Comparison of ENCODE assay signal across 30 mouse cellular contexts in genomic region chr10:120291912-120292311, GRCm38 (mm10).
"Had no signal": no experiment of that assay in that cellular context is flagged by ENCODE, and none has a peak within 500 bp of the region (broad histone marks: within the 10 kb centered on the region; RNA-seq: fewer than 3 reads in every experiment).

No protein-coding gene starts in this region.

- H3K27me3 ChIP-seq: limb, embryonic 12.5 days; limb, embryonic 13.5 days; limb, embryonic 15.5 days; liver, embryonic 12.5 days; liver, embryonic 13.5 days; liver, embryonic 15.5 days; lung, embryonic 15.5 days; megakaryocyte, embryonic 14.5 days; midbrain, embryonic 12.5 days; midbrain, embryonic 13.5 days; midbrain, embryonic 15.5 days; neural tube, embryonic 12.5 days had no signal

- H3K27ac ChIP-seq: left cerebral cortex, adult 2 months; limb, embryonic 10.5 days; limb, embryonic 12.5 days; limb, embryonic 13.5 days; limb, embryonic 15.5 days; liver, embryonic 12.5 days; liver, embryonic 13.5 days; liver, embryonic 14.5 days; liver, embryonic 15.5 days; lung, embryonic 15.5 days; macrophage; midbrain, embryonic 10.5 days; midbrain, embryonic 12.5 days; midbrain, embryonic 13.5 days; midbrain, embryonic 15.5 days; neural tube, embryonic 12.5 days had no signal

- H3K4me1 ChIP-seq: limb, embryonic 15.5 days; liver, embryonic 12.5 days; liver, embryonic 13.5 days; liver, embryonic 15.5 days; midbrain, embryonic 12.5 days had no signal

- ATAC-seq: liver, embryonic 12.5 days; liver, postnatal 0 days; lung, postnatal 0 days; midbrain, embryonic 13.5 days; midbrain, embryonic 15.5 days; midbrain, embryonic 16.5 days had no signal

- H3K36me3 ChIP-seq: limb, embryonic 10.5 days; limb, embryonic 12.5 days; limb, embryonic 13.5 days; limb, embryonic 15.5 days; liver, embryonic 12.5 days; liver, embryonic 13.5 days; liver, embryonic 15.5 days; lung, embryonic 15.5 days; midbrain, embryonic 10.5 days; midbrain, embryonic 12.5 days; midbrain, embryonic 13.5 days; midbrain, embryonic 15.5 days; neural tube, embryonic 12.5 days had no signal

- H3K9me3 ChIP-seq: limb, embryonic 10.5 days; limb, embryonic 12.5 days; limb, embryonic 13.5 days; limb, embryonic 15.5 days; liver, embryonic 12.5 days; liver, embryonic 13.5 days; liver, embryonic 15.5 days; lung, embryonic 15.5 days; megakaryocyte, embryonic 14.5 days; midbrain, embryonic 10.5 days; midbrain, embryonic 12.5 days; midbrain, embryonic 13.5 days; midbrain, embryonic 15.5 days; neural tube, embryonic 12.5 days had no signal

- H3K4me3 ChIP-seq: left cerebral cortex, adult 2 months; limb, embryonic 10.5 days; limb, embryonic 12.5 days; limb, embryonic 13.5 days; limb, embryonic 15.5 days; liver, embryonic 12.5 days; liver, embryonic 13.5 days; liver, embryonic 15.5 days; lung, embryonic 15.5 days; megakaryocyte, embryonic 14.5 days; midbrain, embryonic 10.5 days; midbrain, embryonic 12.5 days; midbrain, embryonic 13.5 days; midbrain, embryonic 15.5 days; myocyte; neural tube, embryonic 12.5 days had no signal

- DNase-seq: liver; liver, embryonic 13.5 days; liver, postnatal 0 days; lung, adult 18-20 months; lung, adult 2 months; lung, embryonic 14.5 days; lung, postnatal 10 days; lung, postnatal 14 days; lung, postnatal 36 days; lung, postnatal 4 days; midbrain, embryonic 14.5 days had no signal
